Mouse (Mus musculus) kidney, adult 2 months (tissue): Measurements from ENCODE around the gene Prkg1.

Source experiments
- CTCF ChIP-seq: fragments of 200-500 bp; conservative IDR thresholded peaks from 2 replicates; pipeline ENCODE4 v1.5.1; 2011; ENCODE audit warnings: low read depth, mild to moderate bottlenecking, control low read depth, low read length, moderate library complexity, mixed read lengths; ENCODE audit not compliant: insufficient read depth, insufficient read length
- POLR2A ChIP-seq: fragments of 200-500 bp; IDR thresholded peaks from one replicate; pipeline ENCODE4 v1.6.1; 2011; ENCODE audit warnings: low read depth, low read length, control low read depth

GRCm38 (mm10) chr19:31658751-31659397, 106.0 kb downstream of the Prkg1 start:
- TF ChIP-seq CTCF (no peak), POLR2A (no peak)
